Mouse (Mus musculus): Measurements from ENCODE around the gene Tmprss6. TPM values are rescaled to one million over a fixed set of nuclear protein-coding genes. Genes with fewer than 3 reads are reported as not detected.

Gene Tmprss6
- polyA plus RNA-seq, 1 experiment from 2014 or later = 0.63 TPM

DNA sequence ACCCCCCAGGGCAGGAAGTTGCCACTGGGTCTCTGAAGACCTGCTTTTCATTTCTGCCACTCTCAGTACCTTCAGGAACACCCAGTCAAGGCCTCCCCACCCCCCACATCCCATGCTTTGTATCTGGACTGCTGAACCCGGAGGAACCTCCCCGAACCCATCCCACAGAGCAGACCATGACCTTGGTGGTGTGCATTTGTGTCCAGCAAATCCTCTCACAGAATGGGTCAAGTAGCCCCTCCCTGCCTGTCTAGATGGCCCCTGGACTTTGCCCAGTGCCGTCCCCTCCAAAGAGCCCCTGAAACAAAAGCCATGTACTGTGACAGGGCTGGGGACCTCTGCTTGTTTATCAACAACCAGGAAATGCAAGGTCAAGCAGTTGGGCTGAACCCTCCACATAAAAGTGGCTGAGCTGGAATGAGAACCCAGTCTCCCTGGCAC is 65.1 kb downstream of the Tmprss6 start:
- Histone ChIP-seq H3K27ac (ENCODE audit: low read depth, low read length) (no peak overlapping the region), H3K27me3 (replicated peaks; ENCODE audit: control insufficient read depth, insufficient read depth, low read length) (0 out of 2 replicates have a peak, but pooled peaks cover under 1% of the 10 kb centered on the region), H3K4me2 (replicated peaks; ENCODE audit: low read depth) (peak overlapping the region; percentile 28), H3K9me3 (ENCODE audit: control insufficient read depth) (no peaks in the 10 kb centered on the region), H3K4me1 (replicated peaks; ENCODE audit: control insufficient read depth, insufficient read depth, low read length) (peaks cover 8% of the 10 kb centered on the region), H3K36me3 (ENCODE audit: control insufficient read depth, insufficient read depth) (no peaks in the 10 kb centered on the region), H3K9ac (ENCODE audit: low read depth, low read length) (no peak overlapping the region), H3K4me3 (ENCODE audit: low read depth, low read length) (no peak overlapping the region)
- TF ChIP-seq CTCF (IDR thresholded peaks at IDR 0.05; ENCODE audit: low read depth) = no peak
- WGBS = 21% methylated on average over 3 of the region's 3 CpGs
- ATAC-seq = no peak

DNA sequence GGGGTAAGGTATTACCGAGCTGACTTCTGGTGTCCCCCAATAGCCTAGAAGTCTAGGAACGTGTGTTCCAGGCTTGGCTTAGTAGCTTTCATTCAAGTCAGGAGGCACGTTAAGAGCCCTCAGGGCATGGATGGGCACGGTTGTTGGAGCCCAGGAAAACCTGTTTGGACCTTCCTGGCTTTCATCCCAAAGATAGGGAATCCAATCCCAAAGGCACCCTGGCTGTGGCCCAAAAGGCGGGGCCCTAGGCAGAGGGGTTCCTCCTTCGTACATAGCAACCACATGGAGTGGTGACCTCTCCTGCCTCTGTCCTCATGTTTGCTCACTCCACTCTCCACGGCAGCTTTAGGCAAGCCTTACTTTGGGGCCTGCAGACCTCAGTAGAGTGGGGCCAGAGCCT is 66.0 kb downstream of the Tmprss6 start:
- no peak for ATAC-seq
- Histone ChIP-seq H3K9ac (ENCODE audit: low read depth, low read length) (no peak overlapping the region), H3K9me3 (ENCODE audit: control insufficient read depth) (no peaks in the 10 kb centered on the region), H3K36me3 (ENCODE audit: control insufficient read depth, insufficient read depth) (no peaks in the 10 kb centered on the region), H3K27me3 (replicated peaks; ENCODE audit: control insufficient read depth, insufficient read depth, low read length) (0 out of 2 replicates have a peak, but pooled peaks cover 7% of the 10 kb centered on the region), H3K27ac (ENCODE audit: low read depth, low read length) (no peak overlapping the region), H3K4me2 (replicated peaks; ENCODE audit: low read depth) (no peak overlapping the region; the same call in 1 of the 2 replicates), H3K4me1 (replicated peaks; ENCODE audit: control insufficient read depth, insufficient read depth, low read length) (peaks cover 8% of the 10 kb centered on the region), H3K4me3 (ENCODE audit: low read depth, low read length) (no peak overlapping the region)
- 71% methylated on average over 7 of the region's 7 CpGs for WGBS
- TF ChIP-seq CTCF (IDR thresholded peaks at IDR 0.05; ENCODE audit: low read depth) = no peak

DNA sequence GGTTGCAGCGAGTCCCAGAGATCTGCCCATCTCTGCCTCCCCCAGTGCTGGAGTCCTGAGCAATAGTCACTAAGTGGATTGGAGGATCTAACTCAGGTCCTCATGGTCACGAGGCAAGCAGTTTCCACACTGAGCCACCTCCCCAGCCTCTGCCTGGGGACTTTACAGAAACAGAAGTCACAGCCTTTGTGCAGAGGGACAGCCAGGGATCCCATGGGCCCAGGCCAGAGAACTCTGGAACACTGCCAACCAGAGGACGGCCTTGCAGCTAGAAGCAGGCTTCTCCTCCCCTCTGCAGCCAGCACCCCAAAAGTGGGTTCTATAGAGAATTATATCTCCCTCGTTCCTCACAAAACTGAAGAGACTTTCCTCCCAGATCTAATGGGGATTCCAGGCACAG is 66.5 kb downstream of the Tmprss6 start:
- no peaks in the 10 kb centered on the region for H3K36me3 ChIP-seq (ENCODE audit: control insufficient read depth, insufficient read depth)
- ATAC-seq = no peak
- no peak for TF ChIP-seq CTCF (IDR thresholded peaks at IDR 0.05; ENCODE audit: low read depth)
- H3K9ac ChIP-seq (ENCODE audit: low read depth, low read length) = no peak overlapping the region
- H3K9me3 ChIP-seq (ENCODE audit: control insufficient read depth) = no peaks in the 10 kb centered on the region
- H3K4me3 ChIP-seq (ENCODE audit: low read depth, low read length) = no peak overlapping the region
- WGBS = 58% methylated on average over 4 of the region's 4 CpGs
- H3K27me3 ChIP-seq (replicated peaks; ENCODE audit: control insufficient read depth, insufficient read depth, low read length) = 0 out of 2 replicates have a peak, but pooled peaks cover 7% of the 10 kb centered on the region
- peaks cover 8% of the 10 kb centered on the region for H3K4me1 ChIP-seq (replicated peaks; ENCODE audit: control insufficient read depth, insufficient read depth, low read length)
- H3K4me2 ChIP-seq (replicated peaks; ENCODE audit: low read depth) = no peak overlapping the region
- no peak overlapping the region for H3K27ac ChIP-seq (ENCODE audit: low read depth, low read length)

DNA sequence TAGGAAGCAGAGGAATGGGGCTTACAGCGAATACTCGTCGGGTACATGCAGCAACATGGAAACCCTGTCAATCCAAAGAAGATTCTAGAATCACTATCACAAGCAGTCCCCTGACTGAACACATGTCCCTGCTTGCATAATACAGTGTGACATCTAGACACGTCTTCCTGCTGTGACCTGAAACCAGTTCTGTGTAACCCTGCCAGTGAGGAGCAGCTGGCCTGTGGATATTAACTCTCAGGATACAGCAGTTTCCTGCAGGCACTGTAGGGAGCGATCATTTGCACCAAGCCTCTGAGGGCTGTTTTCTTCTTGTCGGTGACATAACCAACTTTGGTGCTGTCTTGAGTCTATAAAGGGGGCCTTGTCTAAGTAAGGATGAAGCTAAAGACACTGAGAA is 67.1 kb downstream of the Tmprss6 start:
- no peak for ATAC-seq
- no peak for TF ChIP-seq CTCF (IDR thresholded peaks at IDR 0.05; ENCODE audit: low read depth)
- no peak overlapping the region for H3K9ac ChIP-seq (ENCODE audit: low read depth, low read length)
- no peak overlapping the region for H3K4me2 ChIP-seq (replicated peaks; ENCODE audit: low read depth)
- H3K4me1 ChIP-seq (replicated peaks; ENCODE audit: control insufficient read depth, insufficient read depth, low read length) = peaks cover 8% of the 10 kb centered on the region
- H3K27ac ChIP-seq (ENCODE audit: low read depth, low read length) = no peak overlapping the region
- 76% methylated on average over 6 of the region's 6 CpGs for WGBS
- no peak overlapping the region for H3K4me3 ChIP-seq (ENCODE audit: low read depth, low read length)
- H3K27me3 ChIP-seq (replicated peaks; ENCODE audit: control insufficient read depth, insufficient read depth, low read length) = 0 out of 2 replicates have a peak, but pooled peaks cover 7% of the 10 kb centered on the region
- no peaks in the 10 kb centered on the region for H3K9me3 ChIP-seq (ENCODE audit: control insufficient read depth)
- H3K36me3 ChIP-seq (ENCODE audit: control insufficient read depth, insufficient read depth) = no peaks in the 10 kb centered on the region

DNA sequence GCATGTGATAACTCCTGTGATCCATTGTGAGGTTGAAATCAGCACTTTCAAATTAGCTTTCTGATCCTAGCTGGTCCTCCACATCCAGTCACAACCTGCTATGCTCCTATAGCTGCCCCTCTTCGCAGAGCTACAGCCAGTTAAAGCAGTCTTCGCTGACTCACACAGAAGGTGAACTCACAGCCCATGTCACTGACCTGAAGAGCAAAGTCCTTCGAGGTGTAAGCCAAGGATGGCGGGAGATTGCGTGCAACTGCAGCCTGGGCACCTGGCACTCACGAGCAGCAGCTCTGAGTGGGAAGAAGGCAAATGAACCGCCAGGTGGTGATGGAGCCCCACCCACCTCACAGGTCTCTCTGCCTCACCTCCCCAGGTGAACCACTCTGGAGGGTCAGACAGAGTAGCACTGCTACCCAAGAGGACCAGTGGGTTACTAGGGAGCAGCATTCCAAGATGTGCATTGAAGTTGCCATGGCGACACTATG is 72.9 kb downstream of the Tmprss6 start, which contains the start of gene Tex33:
Gene Tex33, minus strand, starts transcription at position 435 of the 485 bp plus-strand sequence.
- ATAC-seq = peak; percentile 59
- 56% methylated on average over 8 of the region's 8 CpGs for WGBS
- no peaks in the 10 kb centered on the region for H3K9me3 ChIP-seq (ENCODE audit: control insufficient read depth)

DNA sequence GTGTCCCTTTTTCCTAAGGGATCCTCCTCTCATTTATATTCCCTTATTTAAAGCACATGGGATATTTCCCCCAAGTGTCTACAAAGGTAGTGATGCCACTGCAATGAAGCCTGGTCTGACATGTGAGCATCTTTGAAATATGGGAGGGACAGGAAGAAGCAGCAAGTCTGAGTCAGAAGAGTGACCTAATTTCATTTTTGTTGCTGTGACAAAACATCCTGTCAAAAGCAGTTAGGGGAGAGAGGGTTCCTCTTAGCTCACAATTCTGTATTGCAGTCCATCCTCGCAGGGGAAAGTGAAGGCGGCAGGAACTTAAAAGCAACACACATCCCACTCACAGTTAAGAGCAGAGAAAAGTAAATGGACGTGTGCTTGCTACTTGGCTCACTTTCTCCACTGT is 77.6 kb downstream of the Tmprss6 start:
- TF ChIP-seq CTCF (IDR thresholded peaks at IDR 0.05; ENCODE audit: low read depth) = no peak
- H3K36me3 ChIP-seq (ENCODE audit: control insufficient read depth, insufficient read depth) = no peaks in the 10 kb centered on the region
- no peak overlapping the region for H3K4me2 ChIP-seq (replicated peaks; ENCODE audit: low read depth)
- H3K27ac ChIP-seq (ENCODE audit: low read depth, low read length) = no peak overlapping the region
- no peak for ATAC-seq
- H3K4me1 ChIP-seq (replicated peaks; ENCODE audit: control insufficient read depth, insufficient read depth, low read length) = no peaks in the 10 kb centered on the region
- H3K9me3 ChIP-seq (ENCODE audit: control insufficient read depth) = no peaks in the 10 kb centered on the region
- peaks cover 45% of the 10 kb centered on the region for H3K27me3 ChIP-seq (replicated peaks; ENCODE audit: control insufficient read depth, insufficient read depth, low read length)
- H3K4me3 ChIP-seq (ENCODE audit: low read depth, low read length) = no peak overlapping the region
- 79% methylated on average over 3 of the region's 3 CpGs for WGBS
- H3K9ac ChIP-seq (ENCODE audit: low read depth, low read length) = no peak overlapping the region

More for the DNA sequence above, 72.9 kb downstream of the Tmprss6 start, which contains the start of gene Tex33:
- no peak within 1 kb of the TSS for H3K9ac ChIP-seq (ENCODE audit: low read depth, low read length)
- H3K27me3 ChIP-seq (replicated peaks; ENCODE audit: control insufficient read depth, insufficient read depth, low read length) = peaks cover 23% of the 10 kb centered on the region
- H3K36me3 ChIP-seq (ENCODE audit: control insufficient read depth, insufficient read depth) = no peaks in the 10 kb centered on the region
- H3K27ac ChIP-seq (ENCODE audit: low read depth, low read length) = no peak within 1 kb of the TSS
- no peaks in the 10 kb centered on the region for H3K4me1 ChIP-seq (replicated peaks; ENCODE audit: control insufficient read depth, insufficient read depth, low read length)
- peak; percentile 35; the same call in 1 of the 2 replicates for TF ChIP-seq CTCF (IDR thresholded peaks at IDR 0.05; ENCODE audit: low read depth)
- H3K4me2 ChIP-seq (replicated peaks; ENCODE audit: low read depth) = no peak within 1 kb of the TSS
- no peak within 1 kb of the TSS for H3K4me3 ChIP-seq (ENCODE audit: low read depth, low read length)

Other genes starting within 250 kb of the Tmprss6 start
- 2.5 and 2.8 TPM in 2 replicates for gene Ncf4, start 223.8 kb downstream of the Tmprss6 start, polyA plus RNA-seq (2015; fragmentation: Nextera tagmentation; extraction: Ambion mirVana)
- 0.31 and 0.42 TPM in 2 replicates for gene Csf2rb2, start 162.9 kb downstream of the Tmprss6 start, polyA plus RNA-seq (2015; fragmentation: Nextera tagmentation; extraction: Ambion mirVana)
- gene Csf2rb, start 142.9 kb downstream of the Tmprss6 start, polyA plus RNA-seq (2015; fragmentation: Nextera tagmentation; extraction: Ambion mirVana) = 1.3 and 1.6 TPM in 2 replicates
- gene Tex33, start 72.7 kb downstream of the Tmprss6 start, polyA plus RNA-seq (2015; fragmentation: Nextera tagmentation; extraction: Ambion mirVana) = not detected in 2 replicates
- 36.7 and 48.3 TPM in 2 replicates for gene Tst, start 62.7 kb downstream of the Tmprss6 start, polyA plus RNA-seq (2015; fragmentation: Nextera tagmentation; extraction: Ambion mirVana)
- 2.8 and 3.2 TPM in 2 replicates for gene Mpst, start 62.2 kb downstream of the Tmprss6 start, polyA plus RNA-seq (2015; fragmentation: Nextera tagmentation; extraction: Ambion mirVana)
- gene Kctd17, start 40.1 kb downstream of the Tmprss6 start, polyA plus RNA-seq (2015; fragmentation: Nextera tagmentation; extraction: Ambion mirVana) = 18.6 and 20.1 TPM in 2 replicates
- 0.58 and 0.63 TPM in 2 replicates for gene Il2rb, start 26.6 kb upstream of the Tmprss6 start, polyA plus RNA-seq (2015; fragmentation: Nextera tagmentation; extraction: Ambion mirVana)
- 14.3 and 16.0 TPM in 2 replicates for gene C1qtnf6, start 62.8 kb upstream of the Tmprss6 start, polyA plus RNA-seq (2015; fragmentation: Nextera tagmentation; extraction: Ambion mirVana)
- gene Sstr3, start 76.1 kb upstream of the Tmprss6 start, polyA plus RNA-seq (2015; fragmentation: Nextera tagmentation; extraction: Ambion mirVana) = 0.05 and 0.10 TPM in 2 replicates
- gene Rac2, start 104.1 kb upstream of the Tmprss6 start, polyA plus RNA-seq (2015; fragmentation: Nextera tagmentation; extraction: Ambion mirVana) = 9.0 and 9.9 TPM in 2 replicates
- 2.5 and 3.1 TPM in 2 replicates for gene Cyth4, start 128.4 kb upstream of the Tmprss6 start, polyA plus RNA-seq (2015; fragmentation: Nextera tagmentation; extraction: Ambion mirVana)

Measured in intestine, postnatal 0 days (tissue).